ENCODE assay signal across 16 mouse cellular contexts in genomic region chr9:21154787-21155186, GRCm38 (mm10).
"Had no signal": no experiment of that assay in that cellular context is flagged by ENCODE, and none has a peak within 500 bp of the region (broad histone marks: within the 10 kb centered on the region; RNA-seq: fewer than 3 reads in every experiment).

No protein-coding gene starts in this region.

- H3K4me3 ChIP-seq: midbrain, embryonic 10.5 days; midbrain, embryonic 12.5 days; neural tube, embryonic 13.5 days; neural tube, embryonic 15.5 days; stomach, embryonic 15.5 days had no signal

- H3K27ac ChIP-seq: midbrain, embryonic 10.5 days; midbrain, embryonic 12.5 days; neural tube, embryonic 13.5 days; neural tube, embryonic 15.5 days had no signal

- H3K9me3 ChIP-seq: midbrain, embryonic 10.5 days; neural tube, embryonic 13.5 days; neural tube, embryonic 15.5 days; stomach, embryonic 15.5 days had no signal

- ATAC-seq: midbrain, embryonic 16.5 days had no signal

- H3K36me3 ChIP-seq: midbrain, embryonic 10.5 days; midbrain, embryonic 12.5 days; neural tube, embryonic 13.5 days; neural tube, embryonic 15.5 days; stomach, embryonic 15.5 days had no signal

- H3K4me2 ChIP-seq: midbrain, embryonic 12.5 days had no signal

- DNase-seq: lung, adult 18-20 months; lung, postnatal 10 days; midbrain, embryonic 14.5 days; right cerebral cortex, postnatal 14 days; right cerebral cortex, postnatal 4 days; spleen, adult 18-20 months; thymus, adult 2 months; thymus, postnatal 25 days; thymus, postnatal 4 days had no signal

- H3K27me3 ChIP-seq: neural tube, embryonic 15.5 days; stomach, embryonic 15.5 days had no signal

- H3K9ac ChIP-seq: lung, embryonic 14.5 days; midbrain, embryonic 12.5 days; neural tube, embryonic 15.5 days; stomach, embryonic 15.5 days had no signal
